ENCODE assay signal across 8 mouse cellular contexts in genomic region chr7:16174597-16175541, GRCm38 (mm10). TPM values are rescaled to one million over a fixed set of nuclear protein-coding genes. Genes with fewer than 3 reads are reported as not detected.
A peak's percentile ranks its signal among the peaks of the same experiment; 100 is the strongest.
DNase-seq lines count a peak whose midpoint lies in the region; ATAC-seq lines count a peak whose summit lies in the region.

TSS of gene Meis3 (plus strand) at chr7:16175090.

- H3K36me3 ChIP-seq in intestine, embryonic 14.5 days (ENCODE audit: control insufficient read depth, insufficient read depth, low read length) = peaks cover 19% of the 10 kb centered on the region
- no peaks in the 10 kb centered on the region for H3K36me3 ChIP-seq in limb, embryonic 15.5 days
- peaks cover 22% of the 10 kb centered on the region for H3K36me3 ChIP-seq in midbrain, embryonic 16.5 days (ENCODE audit: control insufficient read depth, insufficient read depth, low read length)
- no peaks in the 10 kb centered on the region for H3K36me3 ChIP-seq in stomach, embryonic 16.5 days (ENCODE audit: control insufficient read depth, insufficient read depth, low read length)

- peak within 1 kb of the TSS; percentile 73 for H3K4me3 ChIP-seq in intestine, embryonic 14.5 days (ENCODE audit: low read depth, low read length)
- peak within 1 kb of the TSS; percentile 54 for H3K4me3 ChIP-seq in limb, embryonic 15.5 days
- H3K4me3 ChIP-seq in midbrain, embryonic 16.5 days (ENCODE audit: low read depth, low read length) = peak within 1 kb of the TSS; percentile 89
- peak within 1 kb of the TSS; percentile 54 for H3K4me3 ChIP-seq in stomach, embryonic 16.5 days (replicated peaks; ENCODE audit: low read length)

- H3K9ac ChIP-seq in intestine, embryonic 14.5 days (ENCODE audit: low read length) = peak within 1 kb of the TSS; percentile 76
- H3K9ac ChIP-seq in limb, embryonic 15.5 days = peak within 1 kb of the TSS; percentile 33; the same call in 1 of the 2 replicates
- H3K9ac ChIP-seq in midbrain, embryonic 16.5 days (ENCODE audit: low read depth, low read length) = peak within 1 kb of the TSS; percentile 96
- H3K9ac ChIP-seq in stomach, embryonic 16.5 days (ENCODE audit: low read length) = peak within 1 kb of the TSS; percentile 77

- 0% methylated on average over 23 of the region's 42 CpGs for WGBS in intestine, embryonic 14.5 days
- whole genome bisulfite sequencing in limb, embryonic 15.5 days = 1% methylated on average over 41 of the region's 42 CpGs
- WGBS in midbrain, embryonic 16.5 days = 1% methylated on average over 36 of the region's 42 CpGs
- WGBS in stomach, embryonic 16.5 days = under 1% methylated on average over 42 of the region's 42 CpGs

- peak; percentile 46 to 62 for DNase-seq in left cerebral cortex, adult 18-20 months (ENCODE audit: low spot score in 2 of 2)
- DNase-seq in left cerebral cortex, adult 9 months (ENCODE audit: low spot score in 2 of 2) = no peak
- peak; percentile 73 to 74 for DNase-seq in cerebellum, postnatal 14 days
- DNase-seq in gastrocnemius, postnatal 25 days = peak; percentile 47
- DNase-seq in intestine, embryonic 14.5 days (ENCODE audit: low spot score) = peak; percentile 80

- H3K4me2 ChIP-seq in intestine, embryonic 14.5 days (ENCODE audit: low read length) = peak within 1 kb of the TSS; percentile 63
- peak within 1 kb of the TSS; percentile 76 for H3K4me2 ChIP-seq in limb, embryonic 15.5 days
- peak within 1 kb of the TSS; percentile 88 for H3K4me2 ChIP-seq in midbrain, embryonic 16.5 days (ENCODE audit: low read length)
- peak within 1 kb of the TSS; percentile 73 for H3K4me2 ChIP-seq in stomach, embryonic 16.5 days (ENCODE audit: low read depth, low read length)

- H3K27ac ChIP-seq in intestine, embryonic 14.5 days (ENCODE audit: low read depth) = peak within 1 kb of the TSS; percentile 62; the same call in 1 of the 2 replicates
- no peak within 1 kb of the TSS for H3K27ac ChIP-seq in limb, embryonic 15.5 days
- H3K27ac ChIP-seq in midbrain, embryonic 16.5 days (ENCODE audit: low read length) = peak within 1 kb of the TSS; percentile 86
- H3K27ac ChIP-seq in stomach, embryonic 16.5 days (ENCODE audit: low read length) = peak within 1 kb of the TSS; percentile 33; the same call in 1 of the 2 replicates

- H3K27me3 ChIP-seq in intestine, embryonic 14.5 days (replicated peaks; ENCODE audit: control insufficient read depth, insufficient read depth, low read length) = no peaks in the 10 kb centered on the region
- H3K27me3 ChIP-seq in limb, embryonic 15.5 days = peaks cover 53% of the 10 kb centered on the region
- no peaks in the 10 kb centered on the region for H3K27me3 ChIP-seq in midbrain, embryonic 16.5 days (ENCODE audit: control insufficient read depth, insufficient read depth, low read depth, low read length)
- H3K27me3 ChIP-seq in stomach, embryonic 16.5 days (ENCODE audit: control insufficient read depth, insufficient read depth, low read length) = no peaks in the 10 kb centered on the region

- no peaks in the 10 kb centered on the region for H3K9me3 ChIP-seq in intestine, embryonic 14.5 days (ENCODE audit: control insufficient read depth, low read length)
- no peaks in the 10 kb centered on the region for H3K9me3 ChIP-seq in limb, embryonic 15.5 days
- H3K9me3 ChIP-seq in midbrain, embryonic 16.5 days (replicated peaks; ENCODE audit: control insufficient read depth, low read length, poor library complexity, severe bottlenecking) = no peaks in the 10 kb centered on the region
- no peaks in the 10 kb centered on the region; the same call in 1 of the 2 replicates for H3K9me3 ChIP-seq in stomach, embryonic 16.5 days (replicated peaks; ENCODE audit: control insufficient read depth, low read length)

- H3K4me1 ChIP-seq in intestine, embryonic 14.5 days (replicated peaks; ENCODE audit: control insufficient read depth, insufficient read depth, low read length) = peaks cover 24% of the 10 kb centered on the region
- H3K4me1 ChIP-seq in limb, embryonic 15.5 days = peaks cover 11% of the 10 kb centered on the region
- H3K4me1 ChIP-seq in midbrain, embryonic 16.5 days (ENCODE audit: control insufficient read depth, insufficient read depth, low read length) = peaks cover 35% of the 10 kb centered on the region
- peaks cover 8% of the 10 kb centered on the region for H3K4me1 ChIP-seq in stomach, embryonic 16.5 days (ENCODE audit: control insufficient read depth, insufficient read depth, low read length)

- peak; percentile 89 for ATAC-seq in intestine, embryonic 14.5 days (replicated peaks; ENCODE audit: low FRiP score, low TSS enrichment, low read depth)
- peak; percentile 55; the same call in 1 of the 2 replicates for ATAC-seq in limb, embryonic 15.5 days (ENCODE audit: insufficient number of reproducible peaks, low FRiP score, low TSS enrichment, low read depth)
- ATAC-seq in midbrain, embryonic 16.5 days = peak; percentile 92
- peak; percentile 84 for ATAC-seq in stomach, embryonic 16.5 days (ENCODE audit: insufficient read depth, low FRiP score)

RNA-seq across cellular contexts. Expression of gene Meis3, which starts in this region (rescaled TPM):
- total RNA-seq in left cerebral cortex, adult 18-20 months (2021) = 10 to 100 TPM; 39.8 to 41.7 TPM
- 1 to 10 TPM in 1 of 2 experiments, under 1 TPM in 1; 0.97 to 1.9 TPM for total RNA-seq in gastrocnemius, postnatal 25 days (2021)
- polyA plus RNA-seq in intestine, embryonic 14.5 days (2014; fragmentation: Nextera tagmentation; extraction: Ambion mirVana) = 47.0 and 48.6 TPM in 2 replicates
- 18.3 and 19.8 TPM in 2 replicates for polyA plus RNA-seq in limb, embryonic 15.5 days (2015; fragmentation: Nextera tagmentation; extraction: Ambion mirVana)
- 143 and 147 TPM in 2 replicates for polyA plus RNA-seq in midbrain, embryonic 16.5 days (2015; fragmentation: Nextera tagmentation; extraction: Ambion mirVana)
- 22.0 and 22.1 TPM in 2 replicates for polyA plus RNA-seq in stomach, embryonic 16.5 days (2015; fragmentation: Nextera tagmentation; extraction: Ambion mirVana)

Comparison
In these comparisons a context has a peak if more than half of its experiments do, and no peak if none do; other contexts are left out.
1. RNA of gene Meis3 (total RNA-seq): 39.8 to 41.7 TPM in left cerebral cortex, adult 18-20 months; 0.97 to 1.9 TPM in gastrocnemius, postnatal 25 days; every median in the first group is over 10 times any median in the second.
2. DNase-seq: peak in left cerebral cortex, adult 18-20 months (2 of 2), cerebellum, postnatal 14 days (2 of 2), gastrocnemius, postnatal 25 days (single experiment) and intestine, embryonic 14.5 days (single experiment); none in left cerebral cortex, adult 9 months (0 of 2).
3. H3K9ac ChIP-seq: peak in every context shown above with its lines; median percentile 96 in midbrain, embryonic 16.5 days; 77 in stomach, embryonic 16.5 days; 76 in intestine, embryonic 14.5 days; 33 in limb, embryonic 15.5 days.
4. Peak in every context shown above with its lines, with median percentiles within 50 percentile points of each other: ATAC-seq, H3K4me2 ChIP-seq and H3K4me3 ChIP-seq.